Mouse (Mus musculus): ENCODE measurements at regions not wholly inside any gene's neighbourhood (a gene's known extent, or its start where the extent isn't known, plus 50 kb on each side); places are given as distances from the start of the nearest gene placed in this dataset.

DNA sequence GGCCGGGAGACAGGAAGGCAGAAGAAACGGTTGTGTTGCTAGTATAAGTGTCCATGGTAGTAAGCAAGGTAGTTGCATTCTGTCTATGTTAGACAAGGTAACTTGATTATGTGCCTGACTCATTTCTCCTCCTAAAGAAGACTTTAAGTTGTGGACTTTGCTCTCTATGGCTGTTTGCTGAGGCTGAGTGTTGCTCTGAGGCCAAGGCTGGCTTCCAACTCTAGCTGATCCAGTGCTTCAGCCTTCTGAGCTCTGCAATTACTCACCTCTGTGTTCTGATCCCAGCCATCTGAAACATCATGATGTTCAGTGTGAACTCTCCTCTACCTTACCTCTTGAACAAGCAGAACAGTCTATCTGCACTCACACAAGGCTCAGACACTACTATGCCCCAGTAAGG, 116.7 kb upstream of the Ccn2 start:
- no peak for TF ChIP-seq CTCF (conservative IDR thresholded peaks at IDR 0.05 in 1 of 2, IDR thresholded peaks at IDR 0.05 in 1 of 2; ENCODE audit: low read depth in 2 of 2, low read length in 2 of 2)
- TF ChIP-seq KAT2A (IDR thresholded peaks at IDR 0.05; ENCODE audit: insufficient replicate concordance, low read length): no peak
- no peak for TF ChIP-seq MAFK (IDR thresholded peaks at IDR 0.05; ENCODE audit: insufficient replicate concordance, low read length)
- no peak for TF ChIP-seq IRF4 (IDR thresholded peaks at IDR 0.05; ENCODE audit: low read depth, low read length)
- TF ChIP-seq SMC3 (IDR thresholded peaks at IDR 0.05; ENCODE audit: low read depth, low read length): no peak
- no peak for TF ChIP-seq ZC3H11A (IDR thresholded peaks at IDR 0.05; ENCODE audit: low read depth, low read length)

All from CH12.LX (cell line).